Mouse (Mus musculus): ENCODE measurements around the gene Hesx1. TPM values are rescaled to one million over a fixed set of nuclear protein-coding genes. Genes with fewer than 3 reads are reported as not detected.

Hesx1 gene
- total RNA-seq, 2 experiments from 2014 or later = not detected

DNA sequence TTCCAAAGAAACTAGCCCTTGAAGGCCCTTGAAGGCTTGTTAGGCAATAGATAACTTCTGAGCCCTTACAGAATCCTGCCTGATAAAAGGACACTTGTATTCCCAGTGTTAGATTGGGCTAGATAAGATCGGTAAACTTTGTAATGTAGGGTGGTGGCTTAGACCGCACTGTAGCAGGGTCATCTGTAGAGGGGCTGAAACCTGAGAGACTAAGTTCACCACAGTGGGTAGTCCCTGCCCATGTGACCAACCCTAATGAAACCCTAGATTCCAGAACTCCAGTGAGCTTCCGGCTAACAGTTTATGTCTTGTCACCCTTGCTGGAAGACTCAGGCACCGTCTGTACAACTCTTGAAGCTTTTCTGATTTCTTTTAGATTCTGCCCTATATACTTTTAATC is 19.4 kb downstream of the Hesx1 start:
- no peak for DNase-seq

DNA sequence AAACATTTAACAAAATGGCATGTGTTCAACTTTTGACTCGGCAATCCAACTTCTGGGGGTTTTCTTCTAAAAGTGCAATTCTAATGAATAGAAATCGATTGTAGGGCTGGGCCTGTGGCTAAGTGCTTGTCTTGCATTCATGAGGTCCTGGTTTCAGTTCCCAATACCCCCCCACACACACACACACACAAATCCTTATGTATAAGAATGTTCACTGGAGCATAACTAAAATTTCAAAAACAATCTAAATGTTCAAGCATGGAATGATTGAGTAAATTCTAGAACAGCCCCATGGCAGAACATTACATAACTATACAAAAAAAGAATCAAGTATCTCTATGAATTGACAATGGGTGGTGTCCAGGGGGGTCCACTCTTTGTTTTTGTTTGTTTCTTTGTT is 23.7 kb downstream of the Hesx1 start:
- DNase-seq = no peak

- DNase-seq = peak; percentile 78 to 80
Measured at GRCm38 (mm10) chr14:27019850-27020249, 25.6 kb downstream of the Hesx1 start.

GRCm38 (mm10) chr14:27022876-27023275 is 28.7 kb downstream of the Hesx1 start:
- peak; percentile 80 to 86 for DNase-seq

DNA sequence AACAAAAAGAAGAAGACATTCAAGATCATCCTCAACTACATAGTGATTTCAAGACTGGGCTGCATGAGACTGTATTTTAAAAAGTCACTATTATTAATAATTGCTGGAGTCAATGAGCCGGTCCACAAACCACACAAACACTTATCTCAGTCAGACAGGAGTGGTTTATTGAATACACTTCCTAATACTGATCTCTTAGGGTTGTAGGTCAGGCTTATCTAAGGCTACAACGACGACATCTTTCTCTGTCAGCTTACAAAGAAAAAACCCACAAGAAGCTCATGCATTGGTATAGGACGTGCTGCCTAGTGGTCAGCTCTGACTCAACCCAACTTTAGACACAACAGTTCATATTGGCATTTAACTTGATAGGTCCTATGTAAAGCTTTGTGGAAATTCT is 30.4 kb downstream of the Hesx1 start:
- no peak for DNase-seq

DNA sequence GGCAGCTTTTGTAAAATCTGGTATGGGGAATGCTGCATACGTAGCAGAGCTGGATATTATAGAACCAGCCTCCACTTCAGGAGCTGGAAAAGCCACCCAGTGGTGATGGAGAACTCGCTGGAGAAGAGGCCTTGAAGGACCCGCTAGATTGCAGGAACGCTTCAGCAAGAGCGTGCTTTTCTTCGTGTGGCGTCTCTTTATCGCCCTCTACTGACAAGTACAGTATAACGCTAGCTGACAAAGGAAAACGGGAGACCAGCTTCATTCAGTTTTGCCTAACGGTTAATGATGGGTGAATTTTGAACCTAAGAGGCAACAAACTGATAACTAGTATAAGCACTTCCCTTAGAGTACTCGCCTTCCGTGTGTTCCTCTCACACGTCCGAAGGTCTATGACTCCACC is 35.6 kb downstream of the Hesx1 start:
- DNase-seq = peak; percentile 30 to 51

DNA sequence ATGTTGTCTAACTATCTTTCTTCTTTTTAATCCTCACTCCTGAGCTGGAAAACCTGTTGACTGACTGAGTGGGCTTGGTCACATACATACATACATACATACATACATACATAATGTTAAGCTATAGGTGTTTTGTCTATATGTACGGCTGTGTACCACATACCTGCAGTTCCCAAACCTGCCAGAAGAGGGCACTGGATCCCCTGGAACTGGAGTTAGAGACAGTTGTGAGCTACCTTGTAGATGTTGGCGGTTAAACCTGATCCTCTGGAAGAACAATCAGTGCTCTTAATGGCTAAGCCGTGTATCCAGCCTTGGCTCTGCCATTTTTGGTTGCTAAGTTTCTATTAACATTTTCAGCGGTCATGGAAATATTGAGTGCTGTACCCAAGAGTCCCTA is 36.9 kb downstream of the Hesx1 start:
- DNase-seq = peak; percentile 75 to 82

GRCm38 (mm10) chr14:27037513-27037912 is 43.3 kb downstream of the Hesx1 start:
- no peak for DNase-seq

- DNase-seq = peak; percentile 96
Measured at GRCm38 (mm10) chr14:27038783-27039182, 44.6 kb downstream of the Hesx1 start, which contains the start of gene Il17rd. Gene Il17rd (plus strand): TSS chr14:27038941.

DNA sequence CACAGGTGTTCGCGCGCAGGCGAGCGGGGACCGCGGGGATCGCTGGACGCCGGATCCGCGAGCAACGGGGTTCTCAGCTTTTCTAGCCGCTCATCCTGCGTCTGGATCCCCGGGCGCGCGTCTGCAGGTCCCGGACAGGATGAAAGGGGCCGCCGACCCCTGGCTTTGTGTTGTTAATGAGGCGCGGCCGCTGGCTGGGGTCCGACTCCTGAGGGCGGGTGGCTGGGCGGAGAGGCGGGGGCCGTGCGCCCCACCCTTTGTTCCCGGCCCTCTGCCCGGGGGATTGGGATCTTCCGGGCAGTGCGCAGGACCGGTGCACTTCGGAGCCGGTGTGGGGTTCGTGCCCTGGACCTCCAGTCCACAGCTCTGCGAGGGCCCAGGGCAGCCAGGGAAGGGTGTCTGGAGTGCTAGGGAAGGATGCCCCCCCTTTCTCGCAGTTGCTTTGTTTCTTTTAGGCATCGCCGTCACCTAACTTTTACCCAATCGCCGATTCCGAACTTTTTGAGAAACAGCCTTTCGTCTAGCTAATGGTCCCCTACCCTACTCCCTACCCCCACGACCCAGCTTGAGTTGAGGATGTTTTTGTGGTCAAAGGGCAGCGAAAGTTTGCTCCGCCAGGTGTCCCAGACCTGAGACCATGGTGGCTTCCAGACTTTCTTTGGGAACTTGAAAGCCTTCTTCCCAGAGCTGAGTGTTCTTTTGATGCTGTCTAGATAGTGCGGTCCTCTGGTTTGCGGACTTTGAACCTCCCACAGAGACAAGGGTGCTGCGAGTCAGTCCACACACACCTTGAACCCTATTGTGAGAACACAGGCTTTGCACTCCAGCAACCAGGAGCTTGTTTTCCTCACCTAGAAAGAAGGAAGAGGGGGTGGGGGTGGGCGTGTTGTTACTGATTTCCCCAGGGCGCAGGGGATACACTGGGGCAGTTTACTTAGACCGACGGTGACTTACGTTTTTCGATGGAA is 45.3 kb downstream of the Hesx1 start:
- DNase-seq = peak; percentile 24 to 46

GRCm38 (mm10) chr14:27040451-27040850 is 46.2 kb downstream of the Hesx1 start:
- DNase-seq = no peak

DNA sequence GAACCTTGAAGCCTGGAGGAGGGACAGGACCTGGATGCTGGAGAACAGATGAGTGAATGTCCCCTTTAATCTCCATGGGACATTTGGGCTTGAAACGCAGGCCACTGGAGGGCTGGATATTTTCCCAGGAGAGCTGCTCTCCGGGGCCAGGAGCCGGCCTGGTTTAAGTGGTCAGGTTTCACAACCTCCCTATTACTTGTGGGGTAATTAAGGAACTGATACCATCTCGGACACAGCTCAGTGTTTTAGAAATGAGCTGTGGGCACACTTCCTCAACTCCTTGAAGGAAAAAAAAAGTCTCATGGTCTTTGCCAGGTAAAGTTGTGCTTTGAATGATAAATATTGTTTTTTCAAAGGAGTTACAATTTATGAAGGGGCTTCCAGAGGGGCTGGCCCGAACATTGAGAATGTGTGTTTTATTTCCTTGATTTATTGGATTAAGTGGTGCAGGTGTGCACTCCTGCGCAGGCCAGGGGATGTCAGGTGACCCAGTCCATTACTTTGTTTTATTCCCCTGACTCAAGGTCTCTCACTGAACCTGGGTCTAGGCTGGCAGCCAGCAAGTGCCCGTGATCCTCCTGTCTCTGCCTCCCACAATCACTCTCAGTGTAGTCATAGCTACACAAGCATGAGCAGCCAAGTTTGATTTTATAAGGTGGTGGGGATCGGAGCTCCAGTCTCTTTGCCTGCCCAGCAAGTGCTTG is 48.2 kb downstream of the Hesx1 start:
- no peak for DNase-seq

- no peak for DNase-seq
Measured at GRCm38 (mm10) chr14:27043416-27043815, 49.2 kb downstream of the Hesx1 start.

DNA sequence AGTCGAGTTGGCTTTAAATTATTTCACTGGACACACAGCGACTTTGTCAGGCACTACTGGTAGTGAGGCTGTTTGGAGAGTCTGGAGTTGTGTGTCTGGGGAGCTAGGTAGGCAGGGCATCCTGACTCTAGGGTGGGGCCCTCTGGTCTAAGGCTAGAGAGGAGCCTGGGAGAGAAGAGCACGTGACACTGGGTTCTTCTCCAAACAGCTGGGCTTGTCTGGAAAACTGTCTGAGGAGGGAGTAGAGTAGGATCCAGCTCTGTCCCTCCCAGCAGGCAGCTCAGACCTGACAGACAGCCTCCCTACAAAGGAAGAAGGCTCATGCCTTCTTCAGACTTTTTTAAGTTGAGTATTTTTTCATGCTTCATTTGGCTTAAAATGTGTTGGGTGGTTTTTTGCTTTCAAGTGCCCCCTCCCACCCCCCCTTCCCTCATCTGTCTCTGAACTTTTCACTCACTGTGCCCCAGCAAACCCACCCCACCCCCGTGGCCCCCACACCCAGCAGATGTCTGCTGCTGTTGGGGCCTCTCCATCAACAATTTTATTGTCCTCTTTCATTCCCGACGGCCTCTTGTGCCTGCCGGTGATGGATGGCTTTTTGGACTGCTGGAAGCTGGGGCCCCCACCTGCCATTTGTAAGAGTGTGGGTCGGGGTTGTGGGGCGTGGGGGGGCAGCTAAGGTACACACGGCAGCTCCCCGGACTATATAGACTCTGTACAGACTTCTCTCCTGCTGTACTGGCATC is 50.2 kb downstream of the Hesx1 start:
- no peak for DNase-seq

GRCm38 (mm10) chr14:27044967-27045361 is 50.7 kb downstream of the Hesx1 start:
- peak in 1 of 2 experiments; percentile 33 for DNase-seq

- DNase-seq = no peak
Measured at GRCm38 (mm10) chr14:27048231-27048956, 54.2 kb downstream of the Hesx1 start.

- DNase-seq = no peak
Measured at GRCm38 (mm10) chr14:27050043-27050442, 55.8 kb downstream of the Hesx1 start.

GRCm38 (mm10) chr14:27050560-27051510 is 56.6 kb downstream of the Hesx1 start:
- DNase-seq = no peak

GRCm38 (mm10) chr14:27051511-27051895 is 57.3 kb downstream of the Hesx1 start:
- no peak for DNase-seq
